Mouse (Mus musculus) forebrain, embryonic 10.5 days (tissue): ENCODE results near the gene BC067074. TPM values are rescaled to one million over a fixed set of nuclear protein-coding genes. Genes with fewer than 3 reads are reported as not detected.

Source experiments
- DNase-seq: peaks from one replicate; pipeline ENCODE4 v3.0.0-alpha.2; 2017; ENCODE audit warnings: low spot score; ENCODE audit errors: extremely low spot score
- H3K27ac ChIP-seq: fragments of 300-500 bp; sonication (generic); 2 replicates; pipeline ENCODE4 v1.5.1; 2016; ENCODE audit warnings: mild to moderate bottlenecking
- H3K27me3 ChIP-seq: fragments of 300-500 bp; sonication (generic); 2 replicates; pipeline ENCODE4 v1.6.1; 2016; ENCODE audit warnings: mild to moderate bottlenecking; ENCODE audit not compliant: poor library complexity, severe bottlenecking
- H3K36me3 ChIP-seq: fragments of 300-500 bp; sonication (generic); replicated peaks from 2 replicates; pipeline ENCODE4 v1.6.1; 2016; ENCODE audit warnings: mild to moderate bottlenecking, moderate library complexity
- H3K4me1 ChIP-seq: fragments of 300-500 bp; sonication (generic); 2 replicates; pipeline ENCODE4 v1.6.1; 2016
- H3K4me3 ChIP-seq: fragments of 300-500 bp; sonication (generic); 2 replicates; pipeline ENCODE4 v1.5.1; 2016; ENCODE audit warnings: mild to moderate bottlenecking, moderate library complexity
- H3K9me3 ChIP-seq: fragments of 300-500 bp; sonication (generic); 2 replicates; pipeline ENCODE4 v1.6.1; 2016; ENCODE audit warnings: mild to moderate bottlenecking, moderate library complexity
- WGBS: fragments of 180-500 bp; shearing (Covaris S2); methylation state at CpG from one replicate; pipeline ENCODE4 v1.1.7; 2016; 5-methylcytosine and 5-hydroxymethylcytosine counted together
- polyA plus RNA-seq: library from polyadenylated mRNA; unstranded; fragments of >200 nt; fragmentation: Nextera tagmentation; extraction: Ambion mirVana; gene quantifications from 2 replicates; pipeline ENCODE4 v1.2.1, GENCODE M21; 2016

BC067074 gene
- polyA plus RNA-seq, 1 experiment from 2014 or later, result 2.3 TPM

- H3K9me3 ChIP-seq, result no peaks in the 10 kb centered on the region
- H3K36me3 ChIP-seq, result no peaks in the 10 kb centered on the region
- H3K4me1 ChIP-seq, result no peaks in the 10 kb centered on the region
- no peaks in the 10 kb centered on the region for H3K27me3 ChIP-seq
- no peak overlapping the region for H3K4me3 ChIP-seq
- no peak for DNase-seq
- 92% methylated on average over 15 of the region's 15 CpGs for WGBS
- H3K27ac ChIP-seq, result no peak overlapping the region
Measured at GRCm38 (mm10) chr13:113394591-113394990, 101.6 kb downstream of the BC067074 start.

GRCm38 (mm10) chr13:113397006-113397520 is 104.1 kb downstream of the BC067074 start:
- H3K4me1 ChIP-seq, result no peaks in the 10 kb centered on the region
- WGBS, result 87% methylated on average over 9 of the region's 9 CpGs

GRCm38 (mm10) chr13:113401373-113402010 is 108.5 kb downstream of the BC067074 start:
- no peak overlapping the region for H3K27ac ChIP-seq
- H3K36me3 ChIP-seq, result no peaks in the 10 kb centered on the region
- H3K27me3 ChIP-seq, result no peaks in the 10 kb centered on the region
- WGBS, result 87% methylated on average over 4 of the region's 4 CpGs
- no peak overlapping the region for H3K4me3 ChIP-seq
- DNase-seq, result no peak
- no peaks in the 10 kb centered on the region for H3K9me3 ChIP-seq
- no peaks in the 10 kb centered on the region for H3K4me1 ChIP-seq

More at GRCm38 (mm10) chr13:113397006-113397520, 104.1 kb downstream of the BC067074 start:
- no peak overlapping the region for H3K4me3 ChIP-seq
- no peak overlapping the region for H3K27ac ChIP-seq
- no peak for DNase-seq
- no peaks in the 10 kb centered on the region for H3K9me3 ChIP-seq
- H3K36me3 ChIP-seq, result no peaks in the 10 kb centered on the region
- no peaks in the 10 kb centered on the region for H3K27me3 ChIP-seq

- H3K4me1 ChIP-seq, result no peaks in the 10 kb centered on the region
- 92% methylated on average over 6 of the region's 6 CpGs for WGBS
- no peaks in the 10 kb centered on the region for H3K36me3 ChIP-seq
- H3K27ac ChIP-seq, result no peak overlapping the region
- no peaks in the 10 kb centered on the region for H3K27me3 ChIP-seq
- no peak overlapping the region for H3K4me3 ChIP-seq
- no peaks in the 10 kb centered on the region for H3K9me3 ChIP-seq
- no peak for DNase-seq
Measured at GRCm38 (mm10) chr13:113403706-113404105, 110.7 kb downstream of the BC067074 start.

GRCm38 (mm10) chr13:113404172-113404571 is 111.2 kb downstream of the BC067074 start:
- no peaks in the 10 kb centered on the region for H3K9me3 ChIP-seq
- WGBS, result 78% methylated on average over 2 of the region's 2 CpGs
- no peak for DNase-seq
- no peaks in the 10 kb centered on the region for H3K4me1 ChIP-seq
- H3K36me3 ChIP-seq, result no peaks in the 10 kb centered on the region
- no peak overlapping the region for H3K4me3 ChIP-seq
- no peak overlapping the region for H3K27ac ChIP-seq
- no peaks in the 10 kb centered on the region for H3K27me3 ChIP-seq

- Histone ChIP-seq H3K27ac (no peak overlapping the region), H3K9me3 (no peaks in the 10 kb centered on the region), H3K4me1 (peaks cover 6% of the 10 kb centered on the region; the same call in 1 of the 2 replicates), H3K36me3 (no peaks in the 10 kb centered on the region), H3K27me3 (no peaks in the 10 kb centered on the region), H3K4me3 (no peak overlapping the region)
- peak; percentile 21 for DNase-seq
- WGBS, result 60% methylated on average over 12 of the region's 12 CpGs
Measured at GRCm38 (mm10) chr13:113409941-113410340, 117.0 kb downstream of the BC067074 start.

- no peaks in the 10 kb centered on the region for H3K9me3 ChIP-seq
- H3K27ac ChIP-seq, result no peak overlapping the region
- DNase-seq, result no peak
- no peaks in the 10 kb centered on the region for H3K36me3 ChIP-seq
- H3K4me1 ChIP-seq, result 0 out of 2 replicates have a peak, but pooled peaks cover 4% of the 10 kb centered on the region
- H3K4me3 ChIP-seq, result no peak overlapping the region
- no peaks in the 10 kb centered on the region for H3K27me3 ChIP-seq
- WGBS, result 88% methylated on average over 7 of the region's 7 CpGs
Measured at GRCm38 (mm10) chr13:113415527-113415926, 122.6 kb downstream of the BC067074 start.

- DNase-seq, result no peak
- Histone ChIP-seq H3K9me3 (no peaks in the 10 kb centered on the region), H3K36me3 (no peaks in the 10 kb centered on the region), H3K27ac (no peak overlapping the region), H3K4me3 (no peak overlapping the region), H3K27me3 (no peaks in the 10 kb centered on the region), H3K4me1 (0 out of 2 replicates have a peak, but pooled peaks cover 4% of the 10 kb centered on the region)
- WGBS, result 94% methylated on average over 4 of the region's 4 CpGs
Measured at GRCm38 (mm10) chr13:113416986-113417385, 124.0 kb downstream of the BC067074 start.

GRCm38 (mm10) chr13:113417757-113418483 is 125.0 kb downstream of the BC067074 start:
- Histone ChIP-seq H3K27ac (no peak overlapping the region), H3K4me3 (no peak overlapping the region), H3K9me3 (no peaks in the 10 kb centered on the region), H3K36me3 (no peaks in the 10 kb centered on the region), H3K27me3 (no peaks in the 10 kb centered on the region), H3K4me1 (0 out of 2 replicates have a peak, but pooled peaks cover 4% of the 10 kb centered on the region)
- WGBS, result 84% methylated on average over 9 of the region's 9 CpGs
- no peak for DNase-seq

- no peak for DNase-seq
- WGBS, result 84% methylated on average over 3 of the region's 3 CpGs
- H3K4me3 ChIP-seq, result no peak overlapping the region
- H3K27ac ChIP-seq, result no peak overlapping the region
- no peaks in the 10 kb centered on the region for H3K27me3 ChIP-seq
- no peaks in the 10 kb centered on the region for H3K36me3 ChIP-seq
- H3K9me3 ChIP-seq, result no peaks in the 10 kb centered on the region
- H3K4me1 ChIP-seq, result 0 out of 2 replicates have a peak, but pooled peaks cover 4% of the 10 kb centered on the region
Measured at GRCm38 (mm10) chr13:113418632-113419031, 125.7 kb downstream of the BC067074 start.

- Histone ChIP-seq H3K27ac (no peak overlapping the region), H3K36me3 (no peaks in the 10 kb centered on the region), H3K27me3 (no peaks in the 10 kb centered on the region), H3K9me3 (no peaks in the 10 kb centered on the region), H3K4me3 (no peak overlapping the region), H3K4me1 (0 out of 2 replicates have a peak, but pooled peaks cover 4% of the 10 kb centered on the region)
- no peak for DNase-seq
- 78% methylated on average over 3 of the region's 3 CpGs for WGBS
Measured at GRCm38 (mm10) chr13:113421472-113421871, 128.5 kb downstream of the BC067074 start.

- Histone ChIP-seq H3K4me1 (no peaks in the 10 kb centered on the region), H3K9me3 (no peaks in the 10 kb centered on the region), H3K27me3 (no peaks in the 10 kb centered on the region), H3K4me3 (no peak overlapping the region), H3K27ac (no peak overlapping the region), H3K36me3 (no peaks in the 10 kb centered on the region)
- no peak for DNase-seq
- 94% methylated on average over 7 of the region's 7 CpGs for WGBS
Measured at GRCm38 (mm10) chr13:113423825-113424224, 130.9 kb downstream of the BC067074 start.

GRCm38 (mm10) chr13:113425907-113426306 is 132.9 kb downstream of the BC067074 start:
- DNase-seq, result no peak
- Histone ChIP-seq H3K27ac (no peak overlapping the region), H3K27me3 (no peaks in the 10 kb centered on the region), H3K4me3 (no peak overlapping the region), H3K4me1 (no peaks in the 10 kb centered on the region), H3K9me3 (no peaks in the 10 kb centered on the region), H3K36me3 (no peaks in the 10 kb centered on the region)
- WGBS, result 92% methylated on average over 4 of the region's 4 CpGs
